Mouse (Mus musculus) heart, adult 2 months (tissue): ENCODE data around the gene Mtf1.

Experiments used
- CTCF ChIP-seq: fragments of 200-600 bp; IDR thresholded peaks from 2 replicates; pipeline ENCODE4 v1.8.1; 2022; ENCODE audit warnings: antibody characterized with exemption, mild to moderate bottlenecking, moderate library complexity
- POLR2A ChIP-seq: fragments of 200-500 bp; IDR thresholded peaks from 2 replicates; pipeline ENCODE4 v1.6.1; 2011; ENCODE audit warnings: mild to moderate bottlenecking, low read depth, low read length, control low read depth; ENCODE audit not compliant: insufficient read depth

DNA sequence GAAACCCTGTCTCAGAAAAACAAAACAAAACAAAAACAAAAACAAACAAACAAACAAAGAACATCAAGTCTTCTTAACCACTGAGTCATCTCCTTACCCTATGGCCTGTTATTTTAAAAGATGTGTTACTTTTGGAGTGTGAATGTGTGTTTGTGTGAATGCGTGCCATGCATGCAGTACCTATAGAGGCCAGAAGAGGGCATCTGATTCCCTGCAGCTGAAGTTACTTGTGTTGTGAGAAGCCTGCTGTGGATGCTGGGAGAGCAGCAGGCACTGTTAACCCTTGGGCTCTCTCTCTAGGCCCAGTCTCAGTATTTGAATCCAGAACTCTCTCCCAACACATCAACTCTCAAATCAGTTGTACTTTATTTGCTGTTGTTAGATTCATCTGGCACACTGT lies 70.8 kb downstream of the Mtf1 start:
- peak; percentile 42 for TF ChIP-seq CTCF
- TF ChIP-seq POLR2A, result no peak
